Mouse (Mus musculus) intestine, embryonic 14.5 days (tissue): ENCODE data around the gene Mrvi1. TPM values are rescaled to one million over a fixed set of nuclear protein-coding genes. Genes with fewer than 3 reads are reported as not detected.

Source experiments
- ATAC-seq: fragments of 200-750 bp; cut with Nextera tagmentation; replicated peaks from 2 replicates; pipeline ENCODE4 v1.8.0; 2017; ENCODE audit warnings: low read depth, moderate number of reproducible peaks, moderate TSS enrichment, moderate library complexity; ENCODE audit not compliant: low FRiP score, low TSS enrichment
- DNase-seq: peaks from one replicate; pipeline ENCODE4 v3.0.0-alpha.2; 2018; ENCODE audit warnings: low spot score
- H3K27ac ChIP-seq: fragments of 300-500 bp; sonication (generic); 2 replicates; pipeline ENCODE4 v1.5.1; 2014; ENCODE audit warnings: low read depth, mild to moderate bottlenecking, control low read depth
- H3K27me3 ChIP-seq: fragments of 300-500 bp; sonication (generic); replicated peaks from 2 replicates; pipeline ENCODE4 v1.6.1; 2014; ENCODE audit warnings: low read length, control low read depth; ENCODE audit not compliant: control insufficient read depth, insufficient read depth
- H3K36me3 ChIP-seq: fragments of 300-500 bp; sonication (generic); 2 replicates; pipeline ENCODE4 v1.6.1; 2014; ENCODE audit warnings: low read length, control low read depth; ENCODE audit not compliant: control insufficient read depth, insufficient read depth
- H3K4me1 ChIP-seq: fragments of 300-500 bp; sonication (generic); replicated peaks from 2 replicates; pipeline ENCODE4 v1.6.1; 2014; ENCODE audit warnings: low read length, control low read depth, mixed read lengths; ENCODE audit not compliant: control insufficient read depth, insufficient read depth
- H3K4me2 ChIP-seq: fragments of 300-500 bp; sonication (generic); 2 replicates; pipeline ENCODE4 v1.6.1; 2014; ENCODE audit warnings: low read length
- H3K4me3 ChIP-seq: fragments of 300-500 bp; sonication (generic); 2 replicates; pipeline ENCODE4 v1.5.1; 2014; ENCODE audit warnings: low read depth, low read length, control low read depth, mixed read lengths
- H3K9ac ChIP-seq: fragments of 300-500 bp; sonication (generic); 2 replicates; pipeline ENCODE4 v1.6.1; 2014; ENCODE audit warnings: mild to moderate bottlenecking, low read length
- H3K9me3 ChIP-seq: fragments of 300-500 bp; sonication (generic); 2 replicates; pipeline ENCODE4 v1.6.1; 2016; ENCODE audit warnings: low read length, control low read depth; ENCODE audit not compliant: control insufficient read depth
- WGBS: fragments of 180-500 bp; shearing (Covaris S2); extraction: QIAGEN DNeasy Blood & Tissue Kit; methylation state at CpG from one replicate; pipeline ENCODE4 v1.1.7; 2014; 5-methylcytosine and 5-hydroxymethylcytosine counted together
- polyA plus RNA-seq: library from polyadenylated mRNA; unstranded; fragments of >200 nt; fragmentation: Nextera tagmentation; extraction: Ambion mirVana; gene quantifications from 2 replicates; pipeline ENCODE4 v1.2.1, GENCODE M21; 2014

The Mrvi1 gene
- polyA plus RNA-seq, 1 experiment from 2014 or later, result 33.1 TPM

DNA sequence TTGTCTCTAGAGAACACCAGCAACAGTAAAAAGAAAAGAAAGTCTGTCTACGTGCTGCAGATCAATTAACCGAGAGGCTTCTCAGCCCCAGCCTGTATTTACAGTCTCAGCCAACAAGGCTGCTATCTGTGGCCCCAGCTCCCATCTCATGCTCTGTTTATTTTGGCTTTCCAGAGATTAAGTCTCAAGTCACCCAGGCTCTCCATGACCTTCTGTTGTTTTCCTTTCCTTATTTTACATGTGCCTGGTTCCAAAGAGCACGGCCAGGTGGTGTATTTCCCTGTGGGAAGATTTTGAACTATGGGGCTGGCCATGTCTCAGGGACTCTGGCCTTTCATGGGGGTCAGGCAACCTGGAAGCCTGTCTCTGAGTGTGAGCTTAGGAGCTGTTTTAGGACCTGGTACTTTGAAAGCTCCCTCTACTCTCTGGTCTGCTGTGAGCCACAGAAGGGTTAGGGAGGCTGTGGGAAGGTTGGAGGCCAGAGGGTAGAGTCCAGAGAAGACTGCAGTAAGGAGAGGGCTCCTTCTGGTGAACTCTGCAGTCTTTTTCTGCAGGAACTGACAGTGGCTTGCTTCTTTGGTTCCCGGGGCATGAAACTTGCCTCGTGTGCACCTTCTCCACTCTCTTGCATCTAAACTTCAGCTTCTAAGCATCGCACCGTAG is 130.6 kb downstream of the Mrvi1 start:
- Histone ChIP-seq H3K4me3 (no peak overlapping the region), H3K27me3 (no peaks in the 10 kb centered on the region), H3K9me3 (no peaks in the 10 kb centered on the region), H3K27ac (peak overlapping the region; percentile 64), H3K36me3 (no peaks in the 10 kb centered on the region), H3K9ac (no peak overlapping the region), H3K4me2 (no peak overlapping the region; the same call in 1 of the 2 replicates), H3K4me1 (peaks cover 10% of the 10 kb centered on the region; the same call in 1 of the 2 replicates)
- DNase-seq (no peak), ATAC-seq (peak; percentile 66; the same call in 1 of the 2 replicates)
- WGBS, result 55% methylated on average over 7 of the region's 7 CpGs

GRCm38 (mm10) chr7:110848371-110848770 is 133.9 kb downstream of the Mrvi1 start:
- Histone ChIP-seq H3K4me3 (no peak overlapping the region), H3K36me3 (no peaks in the 10 kb centered on the region), H3K27me3 (no peaks in the 10 kb centered on the region), H3K27ac (no peak overlapping the region), H3K4me1 (peaks cover 3% of the 10 kb centered on the region), H3K9me3 (no peaks in the 10 kb centered on the region), H3K4me2 (no peak overlapping the region), H3K9ac (no peak overlapping the region)
- 96% methylated on average over 1 of the region's 1 CpGs for WGBS
- DNase-seq (no peak), ATAC-seq (no peak)

GRCm38 (mm10) chr7:110847321-110847720 is 134.9 kb downstream of the Mrvi1 start:
- Histone ChIP-seq H3K27me3 (no peaks in the 10 kb centered on the region), H3K27ac (no peak overlapping the region), H3K9me3 (no peaks in the 10 kb centered on the region), H3K4me3 (no peak overlapping the region), H3K4me1 (peaks cover 5% of the 10 kb centered on the region), H3K4me2 (no peak overlapping the region), H3K9ac (no peak overlapping the region), H3K36me3 (no peaks in the 10 kb centered on the region)
- ATAC-seq, result no peak
- 82% methylated on average over 2 of the region's 2 CpGs for WGBS
- no peak for DNase-seq

- ATAC-seq, result peak; percentile 95
- Histone ChIP-seq H3K9me3 (no peaks in the 10 kb centered on the region), H3K4me2 (peak within 1 kb of the TSS; percentile 77), H3K4me1 (peaks cover 5% of the 10 kb centered on the region), H3K27ac (peak within 1 kb of the TSS; percentile 91), H3K4me3 (peak within 1 kb of the TSS; percentile 83), H3K36me3 (no peaks in the 10 kb centered on the region), H3K27me3 (no peaks in the 10 kb centered on the region), H3K9ac (peak within 1 kb of the TSS; percentile 77)
- 0% methylated on average over 42 of the region's 42 CpGs for WGBS
- DNase-seq, result peak; percentile 98
Measured at GRCm38 (mm10) chr7:110843916-110844874, 138.1 kb downstream of the Mrvi1 start, which contains the start of gene Rnf141. Rnf141 (minus strand) TSS chr7:110844457.

GRCm38 (mm10) chr7:110840332-110840731 is 141.9 kb downstream of the Mrvi1 start:
- DNase-seq (no peak), ATAC-seq (no peak)
- 62% methylated on average over 4 of the region's 4 CpGs for WGBS
- Histone ChIP-seq H3K9ac (no peak overlapping the region), H3K27me3 (no peaks in the 10 kb centered on the region), H3K4me3 (no peak overlapping the region), H3K4me2 (no peak overlapping the region), H3K36me3 (peaks cover 9% of the 10 kb centered on the region; the same call in 1 of the 2 replicates), H3K4me1 (peaks cover 5% of the 10 kb centered on the region), H3K27ac (no peak overlapping the region), H3K9me3 (no peaks in the 10 kb centered on the region)

- no peak for DNase-seq
- Histone ChIP-seq H3K36me3 (peaks cover 27% of the 10 kb centered on the region; the same call in 1 of the 2 replicates), H3K27ac (no peak overlapping the region), H3K9me3 (no peaks in the 10 kb centered on the region), H3K4me1 (no peaks in the 10 kb centered on the region), H3K9ac (no peak overlapping the region), H3K27me3 (no peaks in the 10 kb centered on the region), H3K4me3 (no peak overlapping the region), H3K4me2 (no peak overlapping the region)
- no peak for ATAC-seq
- WGBS, result 61% methylated on average over 3 of the region's 3 CpGs
Measured at GRCm38 (mm10) chr7:110834522-110834921, 147.7 kb downstream of the Mrvi1 start.

DNA sequence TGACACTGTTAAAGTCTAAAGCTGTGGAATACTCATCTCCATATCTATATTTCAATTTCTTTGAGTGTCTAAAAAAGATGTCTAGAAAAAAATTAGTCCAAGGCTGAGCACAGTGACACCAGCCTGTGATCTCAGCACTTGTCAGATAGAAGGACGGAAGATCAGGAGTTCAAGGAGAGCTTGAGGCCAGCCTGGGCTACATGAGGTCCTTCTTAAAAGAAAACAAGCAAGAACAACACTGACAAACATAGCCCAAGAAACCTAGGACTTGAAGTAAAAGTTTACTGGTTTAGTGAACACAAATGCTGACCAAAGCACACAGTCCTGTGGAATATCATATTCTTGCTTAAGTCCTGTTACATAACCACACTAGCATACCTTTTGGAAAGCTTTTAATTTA is 148.2 kb downstream of the Mrvi1 start:
- H3K9ac ChIP-seq, result no peak overlapping the region
- H3K4me3 ChIP-seq, result no peak overlapping the region
- H3K4me1 ChIP-seq, result no peaks in the 10 kb centered on the region
- no peaks in the 10 kb centered on the region for H3K9me3 ChIP-seq
- peaks cover 28% of the 10 kb centered on the region; the same call in 1 of the 2 replicates for H3K36me3 ChIP-seq
- DNase-seq (no peak), ATAC-seq (no peak)
- WGBS, result 94% methylated on average over 1 of the region's 1 CpGs
- no peaks in the 10 kb centered on the region for H3K27me3 ChIP-seq
- H3K27ac ChIP-seq, result no peak overlapping the region
- no peak overlapping the region for H3K4me2 ChIP-seq

GRCm38 (mm10) chr7:110833024-110833423 is 149.2 kb downstream of the Mrvi1 start:
- DNase-seq, result no peak
- Histone ChIP-seq H3K9me3 (no peaks in the 10 kb centered on the region), H3K36me3 (peaks cover 36% of the 10 kb centered on the region), H3K27ac (no peak overlapping the region), H3K27me3 (no peaks in the 10 kb centered on the region), H3K4me3 (no peak overlapping the region), H3K4me2 (no peak overlapping the region), H3K4me1 (no peaks in the 10 kb centered on the region), H3K9ac (no peak overlapping the region)
- ATAC-seq, result no peak
- WGBS, result 92% methylated on average over 1 of the region's 1 CpGs
